Mouse (Mus musculus) small intestine, adult 2 months (tissue): ENCODE measurements at regions not wholly inside any gene's neighbourhood (a gene's known extent, or its start where the extent isn't known, plus 50 kb on each side); places are given as distances from the start of the nearest gene placed in this dataset.
"Not testable (repeated sequence)": the region's sequence is repeated elsewhere in the genome, so short reads cannot be mapped to it uniquely, and the experiment has no call there.

Experiments
- CTCF ChIP-seq: fragments of 200-500 bp; IDR thresholded peaks from 2 replicates; pipeline ENCODE4 v1.5.1; 2012; ENCODE audit warnings: low read depth, mild to moderate bottlenecking, control low read depth, inconsistent platforms, low read length, moderate library complexity, mixed read lengths; ENCODE audit not compliant: insufficient replicate concordance, insufficient read length; ENCODE audit errors: extremely low read depth
- POLR2A ChIP-seq: fragments of 200-500 bp; IDR thresholded peaks from 2 replicates; pipeline ENCODE4 v1.6.1; 2012; ENCODE audit warnings: low read depth, mild to moderate bottlenecking, control low read depth, inconsistent platforms, low read length, moderate library complexity

GRCm38 (mm10) chr11:42939271-42939670, 96.3 kb upstream of the Gm9972 start:
- not testable (repeated sequence) for TF ChIP-seq CTCF, POLR2A
